Comparison of ENCODE assay signal across 15 mouse cellular contexts in the genomic region with DNA sequence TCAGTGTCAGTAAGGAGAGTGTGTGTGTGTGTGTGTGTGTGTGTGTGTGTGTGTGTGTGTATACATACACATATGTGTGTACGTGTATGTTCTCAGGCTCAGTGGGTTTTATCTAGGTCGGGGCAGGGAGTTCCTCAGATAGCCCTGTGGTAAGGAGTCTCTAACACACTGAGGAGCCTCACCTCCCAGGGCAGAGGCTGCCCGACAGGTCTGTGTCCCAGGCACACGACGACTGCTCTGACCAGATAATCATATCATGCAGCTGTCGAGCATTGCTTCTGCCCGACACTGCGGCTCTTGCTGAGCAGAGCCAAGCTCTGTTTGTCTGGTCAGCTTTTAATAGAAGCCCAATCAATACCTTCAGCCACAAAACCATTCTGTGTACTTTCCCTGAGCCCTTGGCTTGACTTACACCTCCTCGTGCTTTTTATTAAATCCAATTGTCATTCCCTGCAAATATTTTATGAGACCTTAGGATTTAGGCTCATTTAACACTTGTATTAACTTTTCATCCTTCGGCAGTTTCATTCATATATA. TPM values are rescaled to one million over a fixed set of nuclear protein-coding genes. Genes with fewer than 3 reads are reported as not detected.
DNase-seq lines count a peak whose midpoint lies in the region; ATAC-seq and TF ChIP-seq lines count a peak whose summit lies in the region.
"Had no signal": no experiment of that assay in that cellular context is flagged by ENCODE, and none has a peak within 500 bp of the region (broad histone marks: within the 10 kb centered on the region; RNA-seq: fewer than 3 reads in every experiment).

No protein-coding gene starts in this region.

- H3K4me3 ChIP-seq in bone marrow, adult 2 months (replicated peaks; ENCODE audit: control insufficient read depth, low read depth, low read length) = no peak overlapping the region
- H3K4me3 ChIP-seq in liver, embryonic 11.5 days (ENCODE audit: low read depth, low read length) = no peak overlapping the region
- H3K4me3 ChIP-seq: embryonic facial prominence, embryonic 12.5 days; forebrain, embryonic 12.5 days; heart, adult 2 months; limb, embryonic 10.5 days; midbrain, embryonic 15.5 days had no signal

- WGBS in bone marrow, adult 2 months = 58% methylated on average over 10 of the region's 10 CpGs
- WGBS in liver, embryonic 11.5 days = 30% methylated on average over 10 of the region's 10 CpGs

- DNase-seq in c-Kit-positive CD71-positive TER-119-positive erythroid progenitor cells, embryonic 14.5 days (ENCODE audit: low spot score) = peak; percentile 75
- no peak for DNase-seq in liver, embryonic 11.5 days (ENCODE audit: low spot score)
- no peak for DNase-seq in frontal cortex, adult 2 months (ENCODE audit: extremely low spot score in 1 of 2, low spot score in 1 of 2)
- no peak for DNase-seq in left cerebral cortex, adult 9 months (ENCODE audit: low spot score in 2 of 2)
- DNase-seq in adrenal gland, adult 18-20 months (ENCODE audit: low spot score in 2 of 2) = no peak
- DNase-seq: cerebellum, postnatal 10 days; heart, adult 2 months; kidney, postnatal 25 days; lung, postnatal 10 days had no signal

- no peak for TF ChIP-seq CTCF in bone marrow, adult 2 months (IDR thresholded peaks at IDR 0.05; ENCODE audit: control insufficient read depth, insufficient read depth, low read length)

- peak; percentile 98 for ATAC-seq in liver, embryonic 11.5 days (replicated peaks; ENCODE audit: low FRiP score)
- peak; percentile 92 for ATAC-seq in megakaryocyte-erythroid progenitor cell, adult 5-6 weeks (replicated peaks; ENCODE audit: low FRiP score, low TSS enrichment, poor library complexity, severe bottlenecking)
- ATAC-seq: midbrain, embryonic 15.5 days had no signal

- TF ChIP-seq POLR2A in bone marrow, adult 2 months (IDR thresholded peaks at IDR 0.05; ENCODE audit: borderline replicate concordance, control insufficient read depth, low read depth, low read length) = no peak

- peaks cover 2% of the 10 kb centered on the region; the same call in 1 of the 2 replicates for H3K4me1 ChIP-seq in bone marrow, adult 2 months (ENCODE audit: control insufficient read depth, insufficient read depth, low read length)
- H3K4me1 ChIP-seq in liver, embryonic 11.5 days (replicated peaks; ENCODE audit: control insufficient read depth, insufficient read depth, low read length) = peaks cover 36% of the 10 kb centered on the region
- H3K4me1 ChIP-seq: embryonic facial prominence, embryonic 12.5 days; forebrain, embryonic 12.5 days; midbrain, embryonic 15.5 days had no signal

- no peaks in the 10 kb centered on the region for H3K36me3 ChIP-seq in liver, embryonic 11.5 days (ENCODE audit: control insufficient read depth, insufficient read depth, low read length)
- H3K36me3 ChIP-seq: limb, embryonic 10.5 days had no signal

- no peaks in the 10 kb centered on the region for H3K9me3 ChIP-seq in liver, embryonic 11.5 days (ENCODE audit: control insufficient read depth, low read length)
- H3K9me3 ChIP-seq: embryonic facial prominence, embryonic 12.5 days; forebrain, embryonic 12.5 days; limb, embryonic 10.5 days; midbrain, embryonic 15.5 days had no signal

- H3K4me2 ChIP-seq in liver, embryonic 11.5 days = peak overlapping the region; percentile 33
- H3K4me2 ChIP-seq: embryonic facial prominence, embryonic 12.5 days; forebrain, embryonic 12.5 days; midbrain, embryonic 15.5 days had no signal

- H3K9ac ChIP-seq in liver, embryonic 11.5 days (ENCODE audit: low read depth, low read length) = no peak overlapping the region
- H3K9ac ChIP-seq: embryonic facial prominence, embryonic 12.5 days; forebrain, embryonic 12.5 days; midbrain, embryonic 15.5 days had no signal

- H3K27ac ChIP-seq in bone marrow, adult 2 months (ENCODE audit: control insufficient read depth, insufficient read depth, low read depth, low read length, poor library complexity) = peak overlapping the region; percentile 82
- H3K27ac ChIP-seq in liver, embryonic 11.5 days (ENCODE audit: low read depth, low read length) = peak overlapping the region; percentile 87
- H3K27ac ChIP-seq: embryonic facial prominence, embryonic 12.5 days; forebrain, embryonic 12.5 days; heart, adult 2 months; limb, embryonic 10.5 days; midbrain, embryonic 15.5 days had no signal

- no peaks in the 10 kb centered on the region; the same call in 1 of the 2 replicates for H3K27me3 ChIP-seq in liver, embryonic 11.5 days (replicated peaks; ENCODE audit: control insufficient read depth, insufficient read depth, low read length)
- H3K27me3 ChIP-seq: embryonic facial prominence, embryonic 12.5 days; forebrain, embryonic 12.5 days; midbrain, embryonic 15.5 days had no signal

RNA-seq across cellular contexts. Expression of a gene that starts 33.2 kb away (rescaled TPM):
- polyA plus RNA-seq in bone marrow, adult 2 months (2011; ENCODE audit: insufficient read depth, insufficient read length, low replicate concordance, missing spikeins) = 36.9 and 49.2 TPM in 2 replicates
- polyA plus RNA-seq in liver, embryonic 11.5 days (2014; fragmentation: Nextera tagmentation; extraction: Ambion mirVana) = 18.1 and 19.1 TPM in 2 replicates
- total RNA-seq in megakaryocyte-erythroid progenitor cell, adult 5-6 weeks (2014; fragmentation: Nextera tagmentation) = 38.8 and 63.3 TPM in 2 replicates
- 9.1 and 17.6 TPM in 2 replicates for total RNA-seq in megakaryocyte-erythroid progenitor cell, adult 5-6 weeks (2017)
- polyA plus RNA-seq in frontal cortex, adult 2 months (2012; rRNA removed) = 62.8 and 70.8 TPM in 2 replicates
- 10 to 100 TPM; 17.6 to 21.8 TPM for total RNA-seq in adrenal gland, adult 18-20 months (2021)
